Mouse (Mus musculus): ENCODE measurements around the gene Alpk3.

The Alpk3 gene

GRCm38 (mm10) chr7:81057471-81057870 lies at the start of gene Alpk3:
Gene Alpk3 (plus strand): TSS chr7:81057600.
- no peak for DNase-seq (ENCODE audit: low read depth, low spot score)

DNA sequence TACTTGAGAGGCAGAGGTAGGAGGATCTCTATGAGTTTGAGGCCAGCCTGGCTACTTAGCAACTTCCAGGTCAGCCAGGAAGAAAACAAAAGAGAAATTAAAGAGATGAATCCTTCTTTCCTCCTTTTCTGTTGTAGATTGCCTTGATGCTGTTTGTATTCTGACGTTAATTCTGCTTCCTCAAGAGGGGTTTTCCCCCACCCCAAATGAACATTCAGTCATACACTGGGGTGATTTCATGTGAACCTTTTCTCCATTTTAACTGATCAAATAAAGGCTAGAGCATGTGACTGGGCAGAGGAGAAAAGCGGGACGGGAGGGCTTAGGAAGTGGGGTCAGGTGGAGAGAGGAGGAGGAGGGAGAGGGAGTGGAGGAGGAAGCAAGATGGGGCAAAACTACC lies 49.1 kb upstream of the Alpk3 start:
- DNase-seq (ENCODE audit: low read depth, low spot score), result no peak

- no peak for DNase-seq (ENCODE audit: low read depth, low spot score)
Observed at GRCm38 (mm10) chr7:81011576-81011975, 45.8 kb upstream of the Alpk3 start.

DNA sequence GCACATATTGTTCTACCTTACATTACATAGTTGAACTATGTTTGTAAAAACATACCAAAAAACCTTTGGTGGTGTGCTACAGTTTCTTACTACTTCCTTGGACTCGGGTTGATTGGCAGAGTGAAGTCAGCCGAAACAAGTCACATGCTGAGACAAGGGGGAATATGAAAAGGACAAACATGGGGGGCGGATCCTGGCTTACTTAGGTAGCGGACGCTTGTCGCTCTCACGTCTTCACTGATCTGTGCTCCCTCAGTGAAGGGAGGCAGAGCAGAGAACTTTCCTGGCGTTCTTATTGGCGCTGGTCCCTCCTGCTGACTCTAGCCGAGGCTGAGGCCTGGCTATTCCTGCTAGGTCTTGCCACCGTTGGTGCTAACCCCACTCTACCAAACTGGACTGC lies 37.1 kb upstream of the Alpk3 start:
- DNase-seq (ENCODE audit: low read depth, low spot score), result no peak

DNA sequence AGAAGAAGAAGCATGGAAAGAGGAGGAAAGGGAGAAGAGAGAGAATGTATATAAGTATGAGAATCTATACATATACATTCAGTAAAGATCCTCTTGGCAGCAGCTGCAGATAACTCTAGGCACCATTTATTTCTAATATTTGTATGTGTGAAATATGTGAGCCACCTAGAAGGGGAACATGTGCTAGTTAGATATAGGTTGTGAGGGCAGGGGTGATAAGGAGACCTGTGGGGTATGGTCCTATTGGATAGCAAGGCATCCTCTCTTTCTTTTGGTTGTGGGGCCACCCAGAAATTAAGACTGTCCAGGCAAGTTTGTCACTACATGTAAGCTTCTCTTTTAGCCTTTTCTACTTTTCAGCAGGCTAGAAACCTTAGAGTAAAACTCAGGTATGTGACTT lies 34.7 kb upstream of the Alpk3 start:
- DNase-seq (ENCODE audit: low read depth, low spot score), result no peak

DNA sequence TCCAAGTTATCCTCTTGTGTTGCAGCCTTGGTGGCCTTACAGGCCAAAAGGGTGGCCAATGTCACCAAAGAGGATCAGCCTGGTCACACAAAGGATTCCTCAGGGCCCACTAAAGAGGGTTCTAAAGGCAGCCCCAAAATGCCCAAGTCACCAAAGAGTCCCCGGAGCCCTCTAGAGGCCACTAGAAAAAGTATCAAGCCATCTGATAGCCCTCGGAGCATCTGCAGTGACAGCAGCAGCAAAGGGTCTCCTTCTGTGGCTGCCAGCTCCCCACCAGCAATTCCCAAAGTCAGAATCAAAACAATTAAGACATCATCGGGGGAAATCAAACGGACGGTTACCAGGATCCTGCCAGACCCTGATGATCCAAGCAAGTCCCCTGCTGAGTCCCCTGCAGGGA lies 33.3 kb upstream of the Alpk3 start:
- DNase-seq (ENCODE audit: low read depth, low spot score), result no peak

DNA sequence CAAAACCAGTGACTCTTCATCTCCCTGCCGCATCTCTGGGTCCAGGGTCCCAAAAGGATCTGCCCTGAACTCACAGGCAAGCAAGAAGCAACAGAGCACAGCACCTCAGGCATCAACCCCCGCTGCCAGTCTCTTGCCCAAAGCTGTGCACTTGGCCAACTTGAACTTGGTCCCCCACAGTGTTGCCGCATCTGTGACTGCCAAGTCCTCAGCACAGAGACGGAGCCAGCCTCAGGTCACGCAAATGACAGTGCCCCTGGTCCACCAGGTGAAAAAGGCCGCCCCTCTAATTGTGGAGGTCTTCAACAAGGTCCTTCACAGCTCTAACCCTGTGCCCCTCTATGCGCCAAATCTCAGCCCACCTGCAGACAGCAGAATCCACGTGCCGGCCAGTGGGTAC lies 32.7 kb upstream of the Alpk3 start:
- DNase-seq (ENCODE audit: low read depth, low spot score), result no peak

GRCm38 (mm10) chr7:81025751-81026150 lies 31.6 kb upstream of the Alpk3 start:
- DNase-seq (ENCODE audit: low read depth, low spot score), result no peak

DNA sequence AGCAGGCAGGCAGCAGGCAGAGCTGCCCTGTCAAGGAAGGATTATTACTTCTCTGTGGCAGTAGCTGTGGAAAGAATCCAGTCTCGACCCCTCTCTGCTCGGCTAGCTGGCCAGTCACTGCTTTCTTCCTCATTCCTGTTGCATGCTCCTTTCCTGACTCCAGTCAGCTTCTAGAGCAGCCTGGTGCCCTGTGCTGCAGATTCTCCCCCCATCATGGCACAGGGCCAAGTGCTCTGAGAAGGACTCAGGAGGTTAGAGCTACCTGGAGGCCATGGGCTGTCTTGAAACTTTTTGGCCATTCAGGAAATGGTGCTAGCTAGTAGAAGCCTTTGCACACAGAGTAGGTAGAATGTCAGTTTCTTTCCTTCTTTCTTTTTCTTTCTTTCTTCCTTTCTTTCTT lies 17.7 kb upstream of the Alpk3 start:
- no peak for DNase-seq (ENCODE audit: low read depth, low spot score)

- DNase-seq (ENCODE audit: low read depth, low spot score), result no peak
Observed at GRCm38 (mm10) chr7:81043023-81043620, 14.3 kb upstream of the Alpk3 start.

GRCm38 (mm10) chr7:81047847-81048246 lies 9.6 kb upstream of the Alpk3 start:
- DNase-seq (ENCODE audit: low read depth, low spot score), result no peak

- no peak for DNase-seq (ENCODE audit: low read depth, low spot score)
Observed at GRCm38 (mm10) chr7:81048513-81048912, 8.9 kb upstream of the Alpk3 start.

GRCm38 (mm10) chr7:81049966-81050365 lies 7.4 kb upstream of the Alpk3 start:
- no peak for DNase-seq (ENCODE audit: low read depth, low spot score)

GRCm38 (mm10) chr7:81055709-81056370 lies 1.6 kb upstream of the Alpk3 start:
- no peak for DNase-seq (ENCODE audit: low read depth, low spot score)

DNA sequence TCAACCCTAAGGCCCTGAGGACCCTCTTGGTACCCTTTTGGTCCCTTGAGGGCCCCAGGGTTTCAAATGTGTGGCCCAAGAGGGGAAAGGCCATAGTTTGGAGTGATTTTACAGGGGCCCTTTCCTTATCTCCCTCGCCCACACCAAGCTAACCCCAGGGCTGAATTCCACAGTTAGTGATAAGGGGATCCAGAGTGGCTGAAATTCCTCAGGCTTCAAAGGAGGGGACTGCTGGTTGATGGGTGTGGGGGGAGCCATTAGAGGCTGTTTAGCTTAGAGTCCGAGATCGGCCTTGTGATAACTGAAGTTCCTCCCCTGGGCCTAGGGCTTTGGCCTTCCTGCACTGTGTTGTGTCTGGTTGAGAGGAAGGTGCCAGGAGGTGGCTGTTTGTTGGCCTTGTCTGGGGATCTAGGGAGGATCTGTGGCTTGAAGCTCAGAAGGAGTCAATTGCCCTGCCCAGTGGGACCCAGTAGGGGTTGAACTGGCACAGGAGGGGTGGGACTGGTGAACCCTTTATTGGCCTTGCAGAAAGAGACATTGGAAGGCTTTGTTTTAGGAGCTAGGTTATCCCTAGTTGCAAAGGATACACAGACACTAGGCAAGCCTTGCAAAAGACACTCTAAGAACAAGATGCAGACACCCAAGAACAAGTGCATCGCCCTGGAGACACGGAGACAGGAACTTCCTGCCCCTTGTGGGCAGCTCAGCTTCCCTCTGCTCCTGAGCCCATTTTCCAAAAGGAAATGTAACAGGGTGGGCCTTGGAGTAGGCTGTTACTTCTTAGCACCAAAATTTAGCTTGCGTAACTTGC lies 706 bp downstream of the Alpk3 start:
- no peak for DNase-seq (ENCODE audit: low read depth, low spot score)

DNA sequence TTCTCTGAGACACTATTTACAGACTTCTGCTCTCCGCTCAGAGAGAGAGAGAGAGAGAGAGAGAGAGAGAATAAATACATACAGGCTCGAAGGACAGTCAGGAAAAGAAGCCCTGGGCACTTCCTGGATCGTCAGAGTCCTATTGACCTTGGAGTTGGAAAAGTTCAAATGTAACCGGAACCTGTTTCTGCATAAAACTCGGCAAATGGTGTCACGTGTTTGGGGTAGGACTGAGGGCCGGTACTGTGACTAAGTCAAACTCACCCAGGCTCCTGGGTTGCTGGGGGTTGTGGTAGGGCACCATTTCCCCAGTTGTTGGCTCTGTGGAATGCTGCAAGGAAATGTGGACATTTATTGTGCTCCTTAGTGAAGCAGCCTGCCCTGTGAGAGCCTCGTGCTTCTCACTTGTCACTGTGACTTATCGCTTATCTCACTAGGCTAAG lies 1.3 kb downstream of the Alpk3 start:
- no peak for DNase-seq (ENCODE audit: low read depth, low spot score)

DNA sequence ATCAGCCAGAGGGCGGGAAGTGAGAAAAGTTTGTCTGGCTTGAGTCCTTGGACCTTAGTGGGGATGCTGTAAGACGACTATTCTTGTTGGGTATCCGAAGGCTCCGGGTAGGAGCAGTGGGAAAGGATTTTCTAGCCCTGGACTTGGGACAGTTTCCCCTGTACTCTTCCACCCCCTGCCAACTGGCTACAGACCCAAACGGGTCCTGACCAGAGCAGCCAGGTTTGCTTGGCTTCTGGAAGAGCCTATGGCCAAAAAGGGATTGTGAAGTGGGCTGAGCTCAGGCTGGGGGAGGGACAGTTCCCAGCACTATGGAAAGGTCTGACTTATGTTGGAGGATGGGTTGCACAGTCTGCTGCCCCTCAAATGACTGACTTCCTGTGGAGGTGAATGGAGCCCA lies 2.0 kb downstream of the Alpk3 start:
- no peak for DNase-seq (ENCODE audit: low read depth, low spot score)

DNA sequence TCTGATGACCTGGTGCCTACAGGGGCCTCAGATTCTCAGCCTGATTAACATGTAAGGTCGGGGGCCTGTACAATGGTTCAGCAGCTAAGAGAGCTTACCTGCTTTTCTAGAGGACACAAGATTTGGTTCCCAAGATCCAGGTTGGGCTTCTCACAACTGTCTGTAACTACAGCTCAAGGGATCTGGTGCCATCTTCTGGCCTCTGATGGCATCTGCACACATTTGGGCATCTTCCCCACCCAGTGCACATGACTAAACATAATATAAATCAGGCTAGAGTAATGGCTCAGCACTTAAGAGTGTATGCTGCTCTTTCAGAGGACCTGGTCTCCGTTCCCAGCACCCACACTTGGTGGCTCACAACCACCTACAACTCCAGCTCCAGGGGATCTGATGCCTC lies 3.5 kb downstream of the Alpk3 start:
- no peak for DNase-seq (ENCODE audit: low read depth, low spot score)

DNA sequence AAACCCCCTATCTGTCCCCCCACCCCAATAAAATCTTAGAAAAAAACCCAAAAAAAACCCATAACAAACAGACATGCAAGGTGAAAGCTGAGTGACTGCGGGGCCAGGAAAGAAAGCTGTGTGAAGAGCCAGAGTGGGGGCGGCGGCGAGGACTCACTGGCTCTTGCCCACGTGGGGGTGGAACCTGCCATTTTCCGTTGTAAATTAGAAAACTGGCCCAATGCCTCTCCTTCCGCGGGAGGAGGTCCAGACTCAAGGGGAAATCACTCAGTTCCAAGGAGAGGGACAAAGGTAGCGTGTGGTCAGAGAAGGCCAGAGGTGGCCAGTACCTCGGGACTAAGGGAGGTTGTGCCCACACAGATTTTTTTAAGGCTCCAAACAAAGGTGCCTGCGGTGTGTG lies 4.5 kb downstream of the Alpk3 start:
- no peak for DNase-seq (ENCODE audit: low read depth, low spot score)

- DNase-seq (ENCODE audit: low read depth, low spot score), result no peak
Observed at GRCm38 (mm10) chr7:81063332-81063731, 5.9 kb downstream of the Alpk3 start.

- DNase-seq (ENCODE audit: low read depth, low spot score), result no peak
Observed at GRCm38 (mm10) chr7:81066714-81067113, 9.3 kb downstream of the Alpk3 start.

GRCm38 (mm10) chr7:81072463-81072862 lies 15.1 kb downstream of the Alpk3 start:
- DNase-seq (ENCODE audit: low read depth, low spot score), result peak; percentile 26

- no peak for DNase-seq (ENCODE audit: low read depth, low spot score)
Observed at GRCm38 (mm10) chr7:81073273-81073672, 15.9 kb downstream of the Alpk3 start.
